Mouse (Mus musculus) erythroid progenitor cell, adult 5-6 weeks (primary cell): Measurements from ENCODE around the gene Macrod1. TPM values are rescaled to one million over a fixed set of nuclear protein-coding genes. Genes with fewer than 3 reads are reported as not detected.

ENCODE experiments used
- ATAC-seq: replicated peaks from 2 replicates; pipeline ENCODE4 v1.8.0; 2016; ENCODE audit warnings: moderate number of reproducible peaks, mild to moderate bottlenecking, moderate TSS enrichment, inconsistent platforms; ENCODE audit not compliant: poor library complexity, low FRiP score, severe bottlenecking
- total RNA-seq, 2 experiments: library from RNA; stranded (forward) in 1 of 2; stranded (reverse) in 1 of 2; fragments of 150-400 nt in 1 of 2; fragments of 186-747, 209-891 nt in 1 of 2; gene quantifications; 2 replicates each; pipeline versions ENCODE4 v1.2.3 to v1.2.4; 2015 to 2017; ENCODE audit warnings: low replicate concordance in 2 of 2

Gene Macrod1
- total RNA-seq, 2 experiments from 2014 or later = 0.53 TPM; not detected in 1

DNA sequence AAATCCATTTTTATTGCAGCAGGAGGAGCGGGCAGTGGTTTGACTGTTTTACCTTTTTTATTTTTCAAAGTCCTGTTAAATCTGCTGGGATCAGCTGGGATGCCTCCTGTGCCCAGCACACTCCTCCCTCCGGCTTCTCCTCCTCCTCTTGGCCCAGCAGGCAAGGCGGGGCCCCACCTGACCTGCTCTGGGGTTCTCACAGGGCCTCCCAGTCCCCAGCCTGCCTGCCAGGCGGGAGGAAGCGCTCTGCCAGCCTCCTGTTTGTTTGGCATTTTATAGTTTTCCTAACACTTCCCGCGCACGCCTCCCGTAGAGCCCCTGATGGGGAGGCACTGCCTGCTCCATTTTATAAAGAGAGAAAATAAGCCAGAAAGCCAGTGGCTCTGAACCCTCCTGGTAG lies 79.4 kb downstream of the Macrod1 start:
- no peak for ATAC-seq

DNA sequence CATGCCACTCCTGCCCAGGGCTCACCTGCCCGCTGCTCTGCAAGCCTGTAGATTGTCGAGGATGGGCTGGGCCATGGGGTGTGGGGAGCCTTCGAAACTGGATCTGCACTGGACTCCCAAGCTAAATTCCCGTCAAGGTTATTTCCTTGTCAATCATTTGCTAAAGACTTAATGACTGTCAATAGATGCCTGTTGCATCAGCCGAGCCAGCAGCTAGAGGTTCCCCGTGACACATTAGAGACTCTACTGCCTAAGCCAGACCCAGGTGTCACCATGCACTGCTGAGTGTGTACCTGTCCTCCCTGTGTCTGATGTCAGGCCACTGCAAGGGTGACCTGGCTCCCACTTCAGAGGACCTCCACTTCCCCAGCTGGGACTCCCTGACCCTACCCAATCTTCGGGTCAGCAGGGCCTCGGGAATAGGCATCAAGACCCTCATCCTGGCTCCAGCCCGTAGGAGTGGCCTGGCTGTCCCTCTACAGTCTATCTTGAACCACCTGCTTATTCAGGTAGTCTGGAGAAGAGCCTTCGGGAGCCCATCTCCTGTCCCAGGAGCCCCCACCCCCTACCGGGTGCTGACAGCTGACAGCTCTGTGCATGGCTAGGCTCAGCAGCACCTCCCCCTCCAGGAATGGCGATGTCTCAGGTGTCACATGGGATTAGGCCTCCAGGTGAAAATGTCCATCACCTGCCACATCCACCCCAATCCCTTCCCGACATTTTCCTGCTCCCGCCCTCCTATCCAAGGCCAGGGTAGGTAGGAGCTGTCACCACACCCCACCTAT lies 80.3 kb downstream of the Macrod1 start:
- no peak for ATAC-seq

DNA sequence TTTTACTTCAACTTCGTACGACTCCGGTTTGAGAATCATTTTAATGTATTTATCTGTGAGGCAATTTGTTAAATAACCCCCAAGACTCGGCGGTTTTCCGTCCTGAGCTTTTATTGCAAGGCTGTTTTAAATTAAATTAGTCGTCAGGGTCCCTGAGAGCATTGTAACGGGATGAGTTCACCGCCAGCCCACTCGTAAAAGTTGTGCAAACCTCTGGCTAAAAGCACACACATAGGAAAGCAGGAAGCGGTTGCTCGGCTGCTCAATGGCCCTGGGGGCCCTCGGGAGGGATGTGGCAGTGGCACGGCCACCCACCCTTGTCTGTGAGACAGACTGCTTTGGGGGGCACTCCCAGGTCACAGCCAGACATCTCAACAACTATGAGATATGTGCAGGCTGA lies 81.7 kb downstream of the Macrod1 start:
- ATAC-seq = no peak

DNA sequence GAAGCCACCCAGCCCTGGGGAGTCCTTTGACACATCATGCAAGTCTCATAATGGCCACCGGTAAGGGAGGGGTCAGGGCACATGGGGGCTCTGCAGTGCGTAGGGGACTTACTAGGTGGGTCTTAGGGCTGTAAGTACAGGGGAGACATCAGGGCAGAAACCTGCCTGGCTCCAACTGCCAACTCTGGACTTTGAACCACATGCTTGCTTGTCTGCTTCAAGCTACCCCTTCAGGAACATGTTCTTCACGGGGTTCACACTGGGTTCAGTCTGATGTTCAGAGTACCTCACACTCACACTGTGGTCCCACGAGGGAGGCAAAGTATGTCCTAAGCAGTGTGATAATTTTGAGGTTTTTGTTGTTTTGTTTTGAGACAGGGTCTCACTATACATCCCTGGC lies 82.7 kb downstream of the Macrod1 start:
- ATAC-seq = no peak

DNA sequence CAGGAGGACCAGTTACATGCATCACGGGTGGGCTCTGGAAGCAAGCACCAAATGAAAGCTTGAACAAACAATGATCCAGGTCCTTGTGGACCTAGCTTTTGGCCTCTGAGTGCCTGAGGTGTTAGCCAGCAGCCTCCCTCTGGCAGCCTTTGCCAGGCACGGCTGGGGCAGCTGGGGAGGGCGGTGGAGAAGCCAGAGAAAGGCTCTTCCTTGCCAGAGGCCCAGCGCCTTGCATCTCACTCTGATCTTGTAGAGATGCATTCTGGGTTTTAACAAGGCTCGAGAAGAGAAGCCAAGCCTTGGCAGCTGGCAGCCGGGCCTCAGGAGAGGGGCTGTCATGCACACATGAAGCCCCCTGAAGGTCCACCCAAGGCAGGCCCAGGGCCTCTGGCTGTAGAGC lies 83.8 kb downstream of the Macrod1 start:
- ATAC-seq = no peak

DNA sequence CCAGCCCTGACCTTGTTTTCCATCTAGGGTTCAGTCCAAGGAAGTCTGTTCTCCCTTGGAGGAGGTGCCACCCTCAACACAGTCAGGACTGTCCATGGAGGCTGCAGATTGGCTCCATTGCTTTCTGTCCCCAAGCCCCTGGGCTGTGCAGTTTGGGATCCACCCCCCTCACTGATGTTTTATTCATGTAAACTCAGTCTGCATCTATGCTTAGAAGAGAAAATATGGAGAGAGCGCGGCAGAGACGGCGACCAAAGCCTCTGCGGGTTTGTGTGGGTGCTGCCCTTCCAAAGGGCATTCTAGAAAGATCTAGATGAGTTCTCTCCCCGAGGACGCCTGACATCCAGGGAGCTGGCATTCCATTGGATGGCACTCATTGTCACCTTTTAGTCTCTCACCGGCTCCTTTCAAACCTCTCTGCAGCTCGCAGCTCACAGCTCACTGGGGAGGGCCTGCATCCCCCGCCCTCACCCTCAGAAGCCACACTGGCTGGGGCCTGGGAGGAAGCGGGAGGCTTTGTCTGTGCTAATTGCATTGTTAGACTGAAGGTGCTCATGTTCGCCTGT lies 84.3 kb downstream of the Macrod1 start:
- ATAC-seq = no peak

DNA sequence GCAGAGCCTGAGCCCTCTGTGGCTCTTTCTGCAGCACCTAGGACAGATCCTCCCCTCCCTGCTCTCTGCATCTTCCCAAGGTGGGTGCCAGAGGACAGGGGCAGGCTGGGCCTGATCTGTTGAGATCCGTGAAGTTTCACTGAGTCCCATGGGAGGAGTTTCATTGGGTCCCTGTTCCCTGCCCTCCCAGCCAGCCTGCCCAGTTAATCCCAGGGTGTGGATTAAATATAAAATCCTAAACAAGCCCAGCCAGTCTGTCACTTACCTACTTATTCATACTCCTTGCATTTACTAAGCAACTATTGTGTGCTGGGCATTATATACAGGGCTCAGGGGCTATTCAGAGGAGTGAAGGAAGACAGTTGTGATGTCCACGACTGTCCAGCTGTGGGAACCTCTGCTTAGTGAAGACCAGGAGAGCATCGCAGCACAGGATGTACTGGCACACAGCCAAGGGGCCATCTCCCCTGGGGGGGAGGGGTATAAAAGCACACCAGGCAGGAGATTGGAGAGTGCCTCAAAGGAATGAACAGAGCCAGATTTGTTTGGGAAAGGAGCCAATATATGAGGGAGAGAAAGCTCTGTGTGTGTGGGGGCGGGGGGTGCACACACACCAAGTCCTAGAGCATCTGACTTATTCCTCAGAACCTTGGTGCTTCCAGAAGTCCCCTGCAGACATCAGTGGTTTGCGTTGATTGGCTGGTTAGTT lies 85.8 kb downstream of the Macrod1 start:
- ATAC-seq = no peak

DNA sequence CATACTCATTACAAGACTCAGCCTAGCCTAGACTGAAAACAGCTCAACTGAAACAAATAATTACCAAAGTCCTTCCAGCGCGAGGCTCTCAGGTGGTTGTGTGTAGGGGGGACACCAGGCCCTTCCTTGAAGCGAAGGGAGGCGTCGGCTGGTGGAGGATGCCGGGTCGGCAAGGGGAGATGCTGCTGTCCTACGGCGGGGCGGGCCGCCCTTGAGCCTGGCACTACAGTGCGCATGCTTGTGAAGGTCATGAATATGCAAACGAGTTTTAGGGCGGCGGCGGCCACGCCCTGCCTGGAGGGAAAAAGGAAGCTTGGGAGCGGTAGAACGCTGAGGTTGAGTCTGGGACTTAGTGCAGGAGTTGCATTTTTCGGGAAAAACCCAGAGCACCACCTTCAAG lies 87.2 kb downstream of the Macrod1 start:
- peak; percentile 65 for ATAC-seq

DNA sequence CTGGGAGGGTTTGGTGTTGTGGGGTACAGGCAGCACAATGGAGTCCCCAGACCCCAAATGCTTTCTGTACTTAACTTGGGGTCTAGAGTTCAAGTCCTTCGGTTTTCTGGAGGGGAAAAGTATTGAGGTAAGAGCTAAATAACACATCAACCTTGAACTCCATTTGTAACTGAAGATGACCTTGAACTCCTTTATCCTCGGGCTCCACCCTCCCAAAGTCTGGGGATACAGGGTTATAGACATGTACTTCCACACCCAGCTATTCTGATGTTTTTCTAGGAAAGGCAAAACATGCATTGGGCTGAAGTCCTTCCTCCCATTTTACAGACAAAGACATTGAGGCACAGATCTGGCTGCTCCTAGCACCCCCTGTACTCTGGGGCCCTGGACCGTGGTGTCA lies 87.8 kb downstream of the Macrod1 start:
- no peak for ATAC-seq

DNA sequence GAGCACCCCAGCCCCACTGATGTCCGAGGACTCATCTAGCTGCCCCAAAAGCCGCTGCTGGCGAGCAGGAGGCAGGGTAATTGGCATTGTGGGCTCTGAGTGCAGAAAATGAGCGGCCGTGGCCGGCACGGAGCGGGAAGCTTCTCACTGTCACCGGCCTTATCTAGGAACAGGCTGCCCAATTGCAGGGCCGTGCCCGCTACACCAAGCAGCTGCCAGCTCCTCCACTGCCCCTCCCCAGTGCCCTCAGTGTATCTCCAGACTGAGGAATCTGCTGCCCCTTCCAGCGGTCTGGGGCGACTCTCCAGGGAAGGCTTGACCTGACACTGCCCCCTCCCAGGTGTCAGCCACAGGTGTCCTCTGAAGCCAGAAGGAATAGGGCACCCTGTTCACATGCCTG lies 89.8 kb downstream of the Macrod1 start:
- no peak for ATAC-seq

DNA sequence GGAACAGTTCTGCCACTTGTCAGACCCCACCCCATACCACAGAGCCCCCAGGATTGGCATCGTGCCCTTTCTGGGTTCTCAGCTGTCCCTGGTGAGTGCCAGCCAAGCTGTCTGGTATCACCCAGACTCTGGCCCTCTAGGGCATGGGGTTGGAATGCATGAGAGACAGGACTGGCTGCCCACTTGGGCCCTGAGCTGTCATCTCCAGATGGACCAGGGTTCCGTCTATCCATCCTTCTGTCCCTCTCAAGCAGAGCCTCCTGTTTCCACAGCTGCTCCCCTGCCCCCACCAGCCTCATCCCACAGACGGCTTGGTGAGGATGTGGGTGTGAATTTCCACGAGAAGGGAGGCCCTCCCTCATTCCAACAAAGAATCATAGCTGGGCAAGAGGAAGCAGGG lies 91.5 kb downstream of the Macrod1 start:
- ATAC-seq = no peak

DNA sequence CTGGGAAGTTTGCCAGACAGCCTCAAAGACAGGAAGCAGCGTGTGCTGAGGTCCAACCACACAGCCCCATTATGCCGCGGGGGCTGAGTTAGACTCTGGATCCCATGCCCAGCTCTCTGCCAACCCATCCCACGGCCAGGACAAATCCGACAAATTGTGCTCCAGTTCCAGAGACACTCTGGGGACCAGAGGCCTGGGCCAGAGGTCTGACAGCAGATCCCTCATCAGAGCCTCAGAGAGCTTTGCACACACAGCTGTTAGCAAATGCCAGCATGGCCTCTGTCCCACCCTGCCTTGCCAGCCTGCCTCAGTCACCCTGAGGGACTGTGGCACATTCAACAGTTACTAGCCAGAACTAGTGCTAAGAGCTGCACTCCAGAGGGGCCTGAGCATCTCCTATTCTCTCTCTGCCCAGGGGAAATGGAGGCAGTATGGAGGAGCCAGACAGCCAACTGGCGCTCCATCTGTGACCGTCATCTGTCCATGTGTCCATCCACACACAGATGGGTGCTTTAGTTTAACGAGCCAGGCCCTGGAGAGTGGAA lies 92.0 kb downstream of the Macrod1 start:
- ATAC-seq = no peak

DNA sequence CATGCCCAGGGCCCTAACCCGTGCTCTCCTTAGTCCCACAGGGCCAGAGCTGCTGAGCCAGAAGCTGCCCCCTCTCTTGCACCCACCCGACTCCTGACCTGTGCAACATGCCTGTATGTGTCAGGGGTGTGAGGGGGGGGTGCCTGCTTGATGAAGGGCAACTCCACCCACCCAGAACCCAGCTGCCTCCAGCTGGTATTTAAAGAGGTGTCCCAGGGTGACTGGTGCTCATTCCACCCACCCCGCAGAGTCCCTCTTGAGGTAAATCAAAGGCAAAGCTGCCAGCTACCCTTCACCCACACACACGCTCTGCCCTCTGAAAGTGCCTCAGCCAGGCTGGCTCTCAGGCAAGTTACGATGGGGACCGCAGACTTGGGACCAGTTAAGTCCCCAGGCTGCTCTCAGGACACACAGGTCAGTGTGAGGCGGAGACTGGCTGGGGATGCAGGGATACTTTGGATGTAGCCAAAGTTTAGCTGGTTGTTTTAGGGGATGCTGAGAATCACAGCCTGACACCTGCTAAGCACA lies 92.6 kb downstream of the Macrod1 start:
- no peak for ATAC-seq

DNA sequence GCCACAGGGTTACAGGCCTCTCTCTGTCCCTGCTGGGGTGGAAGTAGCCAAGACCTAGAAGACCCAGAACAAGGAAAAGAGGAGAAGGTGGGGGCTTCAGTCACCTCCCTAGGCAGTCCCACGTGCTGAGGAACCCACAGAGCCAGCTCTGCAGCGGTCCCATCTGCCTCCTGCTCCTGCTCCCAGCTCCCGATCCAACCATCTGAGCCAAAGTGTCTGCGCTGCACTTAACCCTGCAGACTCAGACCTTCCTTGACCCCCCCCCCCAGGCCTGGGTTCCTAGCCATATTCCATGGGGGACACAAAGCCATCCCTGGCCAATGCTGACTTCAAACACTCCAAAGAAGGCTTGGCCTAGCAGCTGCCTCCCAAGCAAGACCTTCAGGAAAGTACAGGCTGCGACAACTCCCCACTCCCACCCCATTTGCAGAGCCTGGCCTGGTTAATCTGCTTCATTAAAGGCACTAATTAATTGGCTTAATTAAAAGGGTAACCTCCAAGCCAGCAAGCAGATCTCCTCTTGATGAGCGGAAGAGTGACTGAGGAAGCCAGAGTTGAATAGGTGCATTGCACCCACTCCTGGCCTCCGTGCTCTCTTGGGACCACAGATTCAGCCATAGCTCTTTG lies 94.8 kb downstream of the Macrod1 start:
- ATAC-seq = no peak

DNA sequence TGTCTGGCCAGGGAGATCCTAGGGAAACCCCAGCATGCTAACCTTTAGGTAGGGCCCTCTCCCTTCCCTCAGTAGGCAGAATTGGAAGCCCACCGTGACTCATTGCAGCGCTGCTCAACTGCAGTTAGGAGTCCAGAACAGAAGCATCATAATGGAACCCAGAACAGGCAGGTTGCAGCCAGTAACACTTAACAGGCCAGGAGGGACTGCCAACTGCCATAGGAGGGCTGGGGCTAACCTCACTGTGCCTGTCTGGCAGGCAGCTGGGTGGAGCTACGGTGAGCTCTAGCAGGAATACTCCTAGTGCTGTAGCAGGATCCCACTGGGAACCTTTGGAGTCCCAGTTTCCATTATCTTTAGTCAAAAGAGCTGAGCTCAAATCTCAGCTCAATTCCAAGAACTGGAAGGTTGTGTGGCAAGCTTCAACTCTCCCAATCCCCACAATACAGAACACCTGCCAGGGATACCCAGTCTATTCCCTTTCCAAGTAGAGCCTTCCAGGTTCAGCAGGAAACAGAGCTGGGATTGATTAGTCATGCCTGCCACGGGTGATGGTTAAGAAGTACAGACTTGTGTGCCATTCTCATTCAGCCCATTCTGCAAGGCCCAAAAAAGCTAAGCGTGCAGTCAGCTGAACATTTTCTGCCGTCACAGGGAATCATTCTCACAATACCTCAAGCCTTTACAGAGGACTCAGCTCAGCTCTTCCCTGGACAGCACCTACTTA lies 95.5 kb downstream of the Macrod1 start:
- no peak for ATAC-seq

DNA sequence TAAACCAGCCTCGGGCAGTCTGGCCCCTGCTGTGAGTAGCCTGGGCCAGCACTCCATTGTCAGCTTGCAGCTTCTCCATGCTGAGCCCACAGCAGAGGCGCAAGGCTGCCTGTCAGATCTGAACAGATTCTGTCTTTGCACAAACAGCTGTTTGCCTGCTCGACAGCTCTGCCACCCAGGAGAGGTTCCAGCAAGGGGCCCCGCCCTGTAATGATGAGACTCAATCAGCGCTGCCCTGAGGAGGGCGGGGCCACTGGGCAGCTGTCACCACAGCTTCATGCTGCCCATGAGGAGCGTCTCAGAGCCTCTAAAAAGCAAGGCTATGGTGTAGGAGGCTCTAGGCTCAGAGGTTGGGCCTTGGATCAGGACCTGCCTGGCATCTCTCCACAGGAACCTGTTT lies 96.6 kb downstream of the Macrod1 start:
- ATAC-seq = no peak

DNA sequence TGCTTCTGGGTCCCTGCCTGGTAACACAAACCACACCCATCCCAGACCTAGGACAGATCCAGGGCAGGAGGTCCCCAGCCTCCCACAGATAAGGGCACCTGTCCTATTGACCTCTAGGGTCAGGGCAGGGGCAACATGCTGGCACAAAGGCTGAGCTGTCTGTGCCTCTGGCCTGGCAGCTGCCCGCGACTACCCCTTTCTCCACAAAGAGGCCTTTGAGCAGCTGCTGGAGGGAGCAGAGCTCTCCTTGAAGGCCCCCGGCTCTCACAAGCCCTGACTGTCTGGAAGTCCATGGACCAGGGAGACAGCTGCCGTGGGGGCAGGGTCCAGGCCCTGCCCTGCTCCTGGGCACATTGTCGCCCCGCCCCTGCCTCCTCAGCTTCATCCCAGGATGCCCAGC lies 98.6 kb downstream of the Macrod1 start:
- ATAC-seq = no peak

DNA sequence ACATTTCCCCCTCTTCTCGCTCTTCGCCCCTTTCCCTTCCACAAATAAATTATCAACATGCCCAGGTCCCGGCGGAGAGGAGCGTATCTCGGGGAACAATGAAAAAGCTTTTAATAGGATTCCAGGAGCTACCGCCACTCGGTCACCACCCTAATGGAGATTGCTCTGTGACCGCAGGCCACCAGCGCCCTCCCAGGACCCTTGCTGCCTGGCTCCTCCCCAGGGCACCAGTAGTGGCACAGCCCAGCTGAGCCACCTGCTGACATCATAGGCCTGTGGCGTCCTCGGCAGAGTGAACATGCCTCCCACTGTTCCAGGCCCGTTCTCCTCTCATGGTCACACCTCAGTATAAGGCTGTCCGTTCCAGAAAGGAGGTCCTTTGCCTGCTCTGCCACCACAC lies 101.1 kb downstream of the Macrod1 start:
- ATAC-seq = no peak

DNA sequence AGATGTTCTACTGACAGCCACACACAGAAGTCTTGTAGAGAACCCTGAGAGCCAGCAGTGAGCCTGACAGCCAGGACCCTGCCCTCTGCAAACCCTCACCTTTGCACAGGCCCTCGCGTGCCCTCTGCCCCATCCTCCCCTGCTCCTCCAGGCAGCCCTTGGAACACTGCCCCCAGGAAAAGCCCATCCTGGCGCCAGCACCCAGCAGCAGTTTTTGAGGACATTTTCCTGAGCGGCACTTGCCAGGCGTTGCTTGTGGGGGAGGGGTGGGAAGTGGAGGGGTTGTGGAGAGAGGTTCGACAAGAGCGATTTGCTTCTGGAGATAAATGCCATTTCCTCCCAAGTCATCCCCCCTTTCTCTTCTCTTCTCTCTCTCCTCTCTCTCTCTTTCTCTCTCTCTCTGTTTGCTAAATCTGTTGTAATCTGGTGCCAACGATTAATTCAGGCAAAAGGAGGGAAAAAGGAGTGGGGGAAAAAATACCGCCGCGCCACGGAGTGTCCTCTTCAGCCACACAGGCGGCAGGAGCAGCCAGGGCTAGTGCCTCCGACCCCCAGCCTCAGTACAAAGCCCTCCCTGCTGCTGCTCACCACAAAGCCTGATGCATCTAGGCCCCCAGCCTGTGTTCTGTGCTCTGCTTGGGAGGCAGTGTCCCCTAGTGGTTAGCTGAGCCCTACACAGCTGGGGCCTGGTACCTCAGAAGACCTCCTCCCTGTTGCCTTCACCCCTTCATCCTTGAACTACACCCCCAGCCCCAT lies 103.7 kb downstream of the Macrod1 start:
- ATAC-seq = no peak
